Mouse (Mus musculus) small intestine, adult 2 months (tissue): ENCODE measurements around the gene Dock10. TPM values are rescaled to one million over a fixed set of nuclear protein-coding genes. Genes with fewer than 3 reads are reported as not detected.

Experiments
- H3K27ac ChIP-seq: fragments of 200-500 bp; 2 replicates; pipeline ENCODE4 v1.5.1; 2012; ENCODE audit warnings: low read depth, low read length, control low read depth, inconsistent platforms; ENCODE audit not compliant: insufficient read depth
- H3K27me3 ChIP-seq: fragments of 200-500 bp; 2 replicates; pipeline ENCODE4 v1.6.1; 2012; ENCODE audit warnings: mild to moderate bottlenecking, moderate library complexity, low read length, inconsistent platforms; ENCODE audit not compliant: control insufficient read depth, insufficient read depth
- H3K36me3 ChIP-seq: fragments of 200-500 bp; 2 replicates; pipeline ENCODE4 v1.6.1; 2012; ENCODE audit warnings: mild to moderate bottlenecking, low read length, control low read depth, inconsistent platforms; ENCODE audit not compliant: control insufficient read depth, insufficient read depth
- H3K4me1 ChIP-seq: fragments of 200-500 bp; 2 replicates; pipeline ENCODE4 v1.6.1; 2012; ENCODE audit warnings: low read length, inconsistent platforms, mixed read lengths; ENCODE audit not compliant: control insufficient read depth, insufficient read depth, insufficient read length
- H3K4me3 ChIP-seq: fragments of 200-500 bp; 2 replicates; pipeline ENCODE4 v1.5.1; 2012; ENCODE audit warnings: low read depth, mild to moderate bottlenecking, control low read depth, inconsistent platforms, low read length, moderate library complexity
- CTCF ChIP-seq: fragments of 200-500 bp; IDR thresholded peaks from 2 replicates; pipeline ENCODE4 v1.5.1; 2012; ENCODE audit warnings: low read depth, mild to moderate bottlenecking, control low read depth, inconsistent platforms, low read length, moderate library complexity, mixed read lengths; ENCODE audit not compliant: insufficient replicate concordance, insufficient read length; ENCODE audit errors: extremely low read depth
- POLR2A ChIP-seq: fragments of 200-500 bp; IDR thresholded peaks from 2 replicates; pipeline ENCODE4 v1.6.1; 2012; ENCODE audit warnings: low read depth, mild to moderate bottlenecking, control low read depth, inconsistent platforms, low read length, moderate library complexity
- WGBS: fragments of 180-500 bp; shearing (Covaris S2); methylation state at CpG from one replicate; pipeline ENCODE4 v1.1.7; 2018; 5-methylcytosine and 5-hydroxymethylcytosine counted together
- polyA plus RNA-seq: library from polyadenylated mRNA; depleted of rRNA; stranded (reverse); fragments of >200 nt; gene quantifications from 2 replicates; pipeline ENCODE4 v1.2.3, GENCODE M21; 2012

The Dock10 gene
- polyA plus RNA-seq, 1 experiment: 1.7 TPM

- H3K4me3 ChIP-seq: no peak overlapping the region
- no peaks in the 10 kb centered on the region for H3K36me3 ChIP-seq
- WGBS: 50% methylated on average over 2 of the region's 2 CpGs
- no peak for TF ChIP-seq CTCF
- TF ChIP-seq POLR2A: no peak
- 0 out of 2 replicates have a peak overlapping the region, but pooled peaks have one; percentile 22 for H3K27ac ChIP-seq
- no peaks in the 10 kb centered on the region for H3K27me3 ChIP-seq
- H3K4me1 ChIP-seq: no peaks in the 10 kb centered on the region
Measured at GRCm38 (mm10) chr1:80746691-80747463, 11.4 kb downstream of the Dock10 start.

GRCm38 (mm10) chr1:80746195-80746594, 12.1 kb downstream of the Dock10 start:
- H3K27ac ChIP-seq: peak overlapping the region; percentile 53
- TF ChIP-seq POLR2A (no peak), CTCF (no peak)
- H3K36me3 ChIP-seq: no peaks in the 10 kb centered on the region
- no peak overlapping the region for H3K4me3 ChIP-seq
- H3K27me3 ChIP-seq: no peaks in the 10 kb centered on the region
- WGBS: 68% methylated on average over 6 of the region's 6 CpGs
- no peaks in the 10 kb centered on the region for H3K4me1 ChIP-seq

- H3K4me3 ChIP-seq: no peak overlapping the region
- 50% methylated on average over 1 of the region's 1 CpGs for WGBS
- no peak for TF ChIP-seq CTCF
- no peak for TF ChIP-seq POLR2A
- no peaks in the 10 kb centered on the region for H3K4me1 ChIP-seq
- H3K36me3 ChIP-seq: no peaks in the 10 kb centered on the region
- H3K27ac ChIP-seq: no peak overlapping the region
- no peaks in the 10 kb centered on the region for H3K27me3 ChIP-seq
Measured at GRCm38 (mm10) chr1:80739472-80739871, 18.9 kb downstream of the Dock10 start.

DNA sequence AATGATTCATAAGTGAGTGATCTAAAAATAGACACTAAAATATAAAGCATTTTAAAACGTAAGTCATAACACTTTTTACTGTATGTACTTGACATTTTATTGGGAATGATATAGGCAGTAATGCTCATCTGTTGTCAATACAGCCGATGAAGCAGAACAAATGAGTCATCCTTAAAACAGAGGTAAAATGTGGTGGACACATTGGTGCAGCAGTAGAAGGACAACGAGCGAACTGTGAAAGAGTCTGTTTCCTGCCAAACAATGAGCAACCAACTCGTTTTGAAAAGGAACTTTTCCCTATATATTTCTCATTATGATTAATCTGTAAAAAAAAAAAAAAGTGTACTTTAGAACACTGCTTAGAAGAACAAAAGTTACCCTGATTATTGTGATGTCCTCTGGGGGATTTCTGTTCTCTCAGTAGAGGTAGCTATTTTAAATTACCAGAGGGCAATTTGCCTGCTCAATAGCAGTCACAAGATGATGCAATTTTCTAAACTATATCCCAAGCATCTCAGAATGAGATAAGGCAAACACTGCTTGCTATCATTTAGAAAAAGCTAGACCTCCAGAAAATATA, 20.4 kb downstream of the Dock10 start:
- WGBS: 58% methylated on average over 5 of the region's 5 CpGs
- no peak for TF ChIP-seq POLR2A
- TF ChIP-seq CTCF: no peak

DNA sequence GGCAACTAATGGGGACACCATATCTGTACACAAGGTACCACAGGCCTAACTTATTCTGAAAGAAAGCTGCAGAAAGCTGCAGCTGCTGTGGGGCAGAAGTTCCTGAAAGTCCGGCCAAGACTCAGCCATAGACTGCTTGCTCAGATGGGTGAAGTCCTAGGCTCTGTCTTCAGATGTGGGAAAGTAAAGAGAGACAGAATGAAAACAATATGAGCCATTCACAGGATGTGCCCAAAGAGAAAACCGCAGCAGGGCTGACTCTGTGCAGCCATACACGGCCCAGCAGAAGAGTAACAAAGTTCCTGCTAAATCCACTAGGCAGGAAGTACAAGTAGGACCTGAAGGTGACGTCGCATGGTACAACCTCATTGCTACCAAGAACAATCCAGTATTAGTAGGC, 27.7 kb downstream of the Dock10 start:
- no peaks in the 10 kb centered on the region for H3K27me3 ChIP-seq
- TF ChIP-seq POLR2A: no peak
- TF ChIP-seq CTCF: no peak
- H3K36me3 ChIP-seq: no peaks in the 10 kb centered on the region
- no peak overlapping the region; the same call in 1 of the 2 replicates for H3K27ac ChIP-seq
- no peak overlapping the region for H3K4me3 ChIP-seq
- 75% methylated on average over 5 of the region's 5 CpGs for WGBS
- H3K4me1 ChIP-seq: peaks cover 2% of the 10 kb centered on the region; the same call in 1 of the 2 replicates

More for the DNA sequence above, 20.4 kb downstream of the Dock10 start:
- H3K4me1 ChIP-seq: no peaks in the 10 kb centered on the region
- H3K4me3 ChIP-seq: no peak overlapping the region
- no peaks in the 10 kb centered on the region for H3K36me3 ChIP-seq
- no peaks in the 10 kb centered on the region for H3K27me3 ChIP-seq
- no peak overlapping the region for H3K27ac ChIP-seq

DNA sequence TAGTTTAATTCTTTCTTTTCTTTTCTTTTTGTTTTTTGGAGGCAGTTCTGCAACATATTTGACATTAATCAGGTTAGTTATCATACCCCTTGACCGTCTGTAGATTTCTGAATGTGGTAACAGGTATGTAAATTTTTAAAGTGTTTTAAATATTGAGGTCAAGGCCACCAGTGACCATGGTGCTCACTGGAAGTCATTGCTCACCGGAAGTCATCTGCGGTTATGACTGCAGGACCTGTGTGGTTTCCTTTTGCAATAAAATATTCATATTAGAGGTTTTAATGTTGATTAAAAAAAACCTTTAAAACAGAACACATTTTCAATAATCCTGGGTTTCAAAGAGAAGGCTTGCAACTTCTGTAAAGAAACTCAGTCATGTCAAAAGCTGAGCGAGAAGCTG, 28.2 kb downstream of the Dock10 start:
- 81% methylated on average over 4 of the region's 4 CpGs for WGBS
- Histone ChIP-seq H3K4me3 (no peak overlapping the region), H3K27ac (no peak overlapping the region; the same call in 1 of the 2 replicates), H3K36me3 (no peaks in the 10 kb centered on the region), H3K4me1 (peaks cover 2% of the 10 kb centered on the region; the same call in 1 of the 2 replicates), H3K27me3 (no peaks in the 10 kb centered on the region)
- TF ChIP-seq CTCF (no peak), POLR2A (no peak)

DNA sequence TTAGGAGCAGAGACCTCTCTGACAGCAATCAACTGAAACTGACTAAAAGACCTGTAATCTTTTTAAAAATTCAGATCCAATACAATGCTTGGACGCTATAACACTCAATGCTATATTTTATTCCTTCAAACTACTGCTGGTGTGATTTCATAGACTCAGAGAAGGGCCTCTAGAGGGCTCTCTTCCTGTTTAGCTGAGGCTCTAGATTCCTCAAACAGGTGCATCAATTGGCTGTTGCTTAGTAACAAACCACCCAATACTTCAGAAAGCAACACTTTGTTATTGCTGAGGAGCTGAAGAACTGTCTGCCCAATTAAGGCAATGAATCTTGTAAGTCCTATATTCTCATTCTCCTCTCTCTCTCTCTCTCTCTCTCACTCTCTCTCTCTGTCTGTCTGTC, 30.1 kb downstream of the Dock10 start:
- Histone ChIP-seq H3K27me3 (no peaks in the 10 kb centered on the region), H3K4me3 (no peak overlapping the region), H3K36me3 (no peaks in the 10 kb centered on the region), H3K27ac (no peak overlapping the region), H3K4me1 (peaks cover 2% of the 10 kb centered on the region; the same call in 1 of the 2 replicates)
- TF ChIP-seq POLR2A (no peak), CTCF (no peak)
- 47% methylated on average over 1 of the region's 1 CpGs for whole genome bisulfite sequencing
